Mouse (Mus musculus) lung, postnatal 36 days (tissue): ENCODE results near the gene Tbck.

Experiments
- DNase-seq: peaks from one replicate; pipeline ENCODE4 v3.0.0; 2022; ENCODE audit warnings: mixed read lengths

Tbck gene

GRCm38 (mm10) chr3:132683447-132684230, at the start of gene Tbck:
Gene Tbck (plus strand): TSS chr3:132684144.
- peak; percentile 95 for DNase-seq

GRCm38 (mm10) chr3:132637080-132637479, 46.9 kb upstream of the Tbck start:
- no peak for DNase-seq

- no peak for DNase-seq
These were observed 39.9 kb upstream of the Tbck start for GRCm38 (mm10) chr3:132644071-132644470.

- DNase-seq: no peak
These were observed 37.1 kb upstream of the Tbck start for GRCm38 (mm10) chr3:132646814-132647213.

- DNase-seq: no peak
These were observed 34.6 kb upstream of the Tbck start for GRCm38 (mm10) chr3:132649368-132649767.

GRCm38 (mm10) chr3:132650191-132650590, 33.8 kb upstream of the Tbck start:
- no peak for DNase-seq

GRCm38 (mm10) chr3:132651776-132652175, 32.2 kb upstream of the Tbck start:
- DNase-seq: peak; percentile 68

- no peak for DNase-seq
These were observed 30.0 kb upstream of the Tbck start for GRCm38 (mm10) chr3:132653959-132654358.

GRCm38 (mm10) chr3:132655955-132656354, 28.0 kb upstream of the Tbck start:
- no peak for DNase-seq

GRCm38 (mm10) chr3:132677494-132677893, 6.5 kb upstream of the Tbck start:
- no peak for DNase-seq

- no peak for DNase-seq
These were observed 436 bp downstream of the Tbck start, which contains the start of gene Aimp1 for GRCm38 (mm10) chr3:132684231-132684928. Gene Aimp1 (minus strand): TSS chr3:132684370.

- DNase-seq: peak; percentile 17
These were observed 17.4 kb downstream of the Tbck start for GRCm38 (mm10) chr3:132701368-132701767.

GRCm38 (mm10) chr3:132704216-132704615, 20.3 kb downstream of the Tbck start:
- no peak for DNase-seq

GRCm38 (mm10) chr3:132706977-132707376, 23.0 kb downstream of the Tbck start:
- DNase-seq: no peak

- no peak for DNase-seq
These were observed 30.0 kb downstream of the Tbck start for GRCm38 (mm10) chr3:132713913-132714312.

- no peak for DNase-seq
These were observed 33.4 kb downstream of the Tbck start for GRCm38 (mm10) chr3:132717316-132717715.

- DNase-seq: no peak
These were observed 40.4 kb downstream of the Tbck start for GRCm38 (mm10) chr3:132724326-132724725.

GRCm38 (mm10) chr3:132744287-132745146, 60.6 kb downstream of the Tbck start:
- no peak for DNase-seq

GRCm38 (mm10) chr3:132747036-132747435, 63.1 kb downstream of the Tbck start:
- DNase-seq: peak; percentile 75

- DNase-seq: peak; percentile 12
These were observed 63.8 kb downstream of the Tbck start for GRCm38 (mm10) chr3:132747766-132748165.

GRCm38 (mm10) chr3:132748750-132749149, 64.8 kb downstream of the Tbck start:
- DNase-seq: no peak

GRCm38 (mm10) chr3:132752772-132753171, 68.8 kb downstream of the Tbck start:
- peak; percentile 69 for DNase-seq

- no peak for DNase-seq
These were observed 72.3 kb downstream of the Tbck start for GRCm38 (mm10) chr3:132756274-132756673.
